Mouse (Mus musculus) C2C12 (cell line): ENCODE results near the gene Gm17409. TPM values are rescaled to one million over a fixed set of nuclear protein-coding genes. Genes with fewer than 3 reads are reported as not detected.

Source experiments
- H3K27me3 ChIP-seq: one replicate; pipeline ENCODE4 v1.6.1; 2011; ENCODE audit not compliant: control insufficient read depth, insufficient read depth, insufficient read length
- H3K36me3 ChIP-seq: one replicate; pipeline ENCODE4 v1.6.1; 2011; ENCODE audit not compliant: control insufficient read depth, insufficient read depth
- H3K4me3 ChIP-seq: one replicate; pipeline ENCODE4 v1.5.1; 2011; ENCODE audit warnings: mild to moderate bottlenecking, control low read depth; ENCODE audit not compliant: poor library complexity, insufficient read depth, severe bottlenecking
- H3K79me2 ChIP-seq: one replicate; pipeline ENCODE4 v1.6.1; 2011; ENCODE audit not compliant: control insufficient read depth, insufficient read depth
- H3K79me3 ChIP-seq: one replicate; pipeline ENCODE4 v1.6.1; 2011; ENCODE audit warnings: low read depth, control low read depth
- H3ac ChIP-seq: one replicate; pipeline ENCODE3; 2011; ENCODE audit warnings: low read depth; ENCODE audit not compliant: control insufficient read depth, insufficient read length
- CEBPB ChIP-seq: IDR thresholded peaks from one replicate; pipeline ENCODE4 v1.6.1; 2011; ENCODE audit warnings: low read depth, mild to moderate bottlenecking, control low read depth, moderate library complexity
- CTCF ChIP-seq: IDR thresholded peaks from one replicate; pipeline ENCODE4 v1.5.1; 2011; ENCODE audit not compliant: control insufficient read depth, insufficient read depth, insufficient read length
- FOSL1 ChIP-seq: IDR thresholded peaks from one replicate; pipeline ENCODE4 v1.8.0; 2011; ENCODE audit warnings: mild to moderate bottlenecking, low read length; ENCODE audit not compliant: poor library complexity, insufficient read depth, severe bottlenecking
- MAX ChIP-seq: IDR thresholded peaks from one replicate; pipeline ENCODE4 v1.6.1; 2011; ENCODE audit warnings: mild to moderate bottlenecking, control low read depth
- MYOD1 ChIP-seq: IDR thresholded peaks from one replicate; pipeline ENCODE4 v1.6.1; 2011; ENCODE audit warnings: low read depth; ENCODE audit not compliant: control insufficient read depth, insufficient read length
- MYOG ChIP-seq: IDR thresholded peaks from one replicate; pipeline ENCODE4 v1.6.1; 2011; ENCODE audit not compliant: control insufficient read depth, insufficient read length; ENCODE audit errors: extremely low read depth
- USF1 ChIP-seq: IDR thresholded peaks from one replicate; pipeline ENCODE4 v1.6.1; 2011; ENCODE audit warnings: low read depth, mild to moderate bottlenecking, control low read depth, moderate library complexity
- polyA plus RNA-seq: library from polyadenylated mRNA; unstranded; fragments of >200 nt; fragmentation: generic; extraction: Trizol; gene quantifications from one replicate; pipeline ENCODE4 v1.2.1, GENCODE M21; 2012; ENCODE audit warnings: missing spikeins

The Gm17409 gene
- polyA plus RNA-seq, 1 experiment = 0.06 TPM

DNA sequence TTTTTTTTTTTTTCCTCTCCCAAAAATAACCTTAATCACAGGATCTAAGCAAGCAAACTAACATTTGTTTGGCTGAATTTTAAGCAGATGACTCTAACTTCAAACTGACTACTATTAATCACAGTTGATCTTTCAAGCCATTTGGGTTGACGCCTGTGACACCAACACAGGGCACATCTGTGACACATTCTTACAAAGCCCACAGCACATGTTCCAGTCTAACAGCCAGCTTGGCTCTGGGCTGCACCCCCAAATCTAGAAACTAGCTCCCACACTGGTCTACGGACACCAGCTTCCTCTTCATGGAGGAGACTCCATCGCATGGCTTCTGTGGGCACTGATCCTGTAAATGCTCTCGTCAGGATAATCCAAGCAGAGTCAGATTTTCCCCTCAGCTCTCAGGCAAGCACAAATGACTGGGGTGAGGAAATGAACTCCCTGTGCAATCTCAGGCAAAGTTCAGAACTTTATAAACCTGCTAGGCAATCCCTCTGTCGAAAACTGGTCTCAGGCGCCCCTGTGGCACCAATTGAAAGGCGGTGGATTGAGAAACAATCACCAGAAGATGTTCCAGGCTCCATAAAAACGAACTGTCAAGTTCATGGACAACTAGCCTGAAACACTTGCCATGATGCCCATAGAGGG, 13.0 kb upstream of the Gm17409 start:
- TF ChIP-seq MYOD1 (no peak), CEBPB (no peak), FOSL1 (no peak), CTCF (no peak), USF1 (no peak), MYOG (no peak), MAX (no peak)
- no peaks in the 10 kb centered on the region for H3K27me3 ChIP-seq
- H3K36me3 ChIP-seq = peaks cover 78% of the 10 kb centered on the region
- no peak overlapping the region for H3ac ChIP-seq
- H3K79me2 ChIP-seq = peaks cover 9% of the 10 kb centered on the region
- no peak overlapping the region for H3K4me3 ChIP-seq
- H3K79me3 ChIP-seq = peaks cover 3% of the 10 kb centered on the region

DNA sequence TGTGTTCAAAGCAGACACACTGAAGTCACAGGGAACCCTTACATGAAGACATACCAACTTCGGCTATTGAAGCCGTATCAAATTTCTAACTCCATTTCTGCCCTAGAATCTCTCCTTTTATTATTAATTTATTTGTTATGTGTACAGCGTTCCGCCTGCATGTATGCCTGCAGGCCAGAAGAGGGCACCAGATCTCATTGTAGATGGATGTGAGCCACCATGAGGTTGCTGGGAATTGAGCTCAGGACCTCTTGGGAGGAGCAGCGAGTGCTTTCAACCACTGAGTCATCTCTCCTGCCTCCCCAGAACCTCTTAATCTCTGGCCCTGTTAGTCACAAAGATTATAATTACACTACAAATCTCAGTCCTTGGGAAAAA, 12.4 kb upstream of the Gm17409 start:
- Histone ChIP-seq H3K79me3 (peaks cover 3% of the 10 kb centered on the region), H3K27me3 (no peaks in the 10 kb centered on the region), H3K79me2 (peaks cover 6% of the 10 kb centered on the region), H3ac (no peak overlapping the region), H3K36me3 (peaks cover 80% of the 10 kb centered on the region), H3K4me3 (no peak overlapping the region)
- TF ChIP-seq CTCF (no peak), MYOD1 (no peak), MAX (no peak), USF1 (no peak), CEBPB (no peak), FOSL1 (no peak), MYOG (no peak)

DNA sequence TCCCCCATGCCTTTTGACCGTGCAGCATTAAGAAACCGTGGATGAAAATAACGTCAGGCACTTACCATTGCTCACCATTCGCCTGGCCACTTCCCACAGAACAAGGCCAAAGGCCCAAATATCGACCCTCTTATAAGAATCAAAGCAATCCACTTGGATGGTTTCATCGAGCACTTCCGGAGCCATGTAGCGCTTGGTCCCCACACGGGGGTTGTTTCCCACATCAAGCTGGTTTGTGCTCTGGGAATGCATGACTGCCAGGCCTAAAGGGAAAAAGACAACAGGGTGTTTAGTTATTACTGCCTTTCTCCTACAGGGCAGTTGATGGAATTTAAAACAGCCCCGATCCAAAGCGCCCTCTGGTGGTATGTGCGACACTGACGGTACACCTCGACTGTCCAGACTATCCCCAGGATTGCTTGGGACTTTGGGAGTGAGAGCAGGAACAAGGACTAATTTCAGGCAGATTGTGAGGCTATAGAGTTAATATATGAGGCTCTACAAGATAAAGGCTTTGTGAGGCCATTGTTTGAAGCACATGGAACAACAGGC, 11.0 kb upstream of the Gm17409 start:
- Histone ChIP-seq H3K36me3 (peaks cover 87% of the 10 kb centered on the region), H3K79me3 (peaks cover 3% of the 10 kb centered on the region), H3K4me3 (no peak overlapping the region), H3ac (no peak overlapping the region), H3K79me2 (no peaks in the 10 kb centered on the region), H3K27me3 (no peaks in the 10 kb centered on the region)
- TF ChIP-seq MYOG (no peak), USF1 (no peak), MAX (no peak), CEBPB (no peak)

DNA sequence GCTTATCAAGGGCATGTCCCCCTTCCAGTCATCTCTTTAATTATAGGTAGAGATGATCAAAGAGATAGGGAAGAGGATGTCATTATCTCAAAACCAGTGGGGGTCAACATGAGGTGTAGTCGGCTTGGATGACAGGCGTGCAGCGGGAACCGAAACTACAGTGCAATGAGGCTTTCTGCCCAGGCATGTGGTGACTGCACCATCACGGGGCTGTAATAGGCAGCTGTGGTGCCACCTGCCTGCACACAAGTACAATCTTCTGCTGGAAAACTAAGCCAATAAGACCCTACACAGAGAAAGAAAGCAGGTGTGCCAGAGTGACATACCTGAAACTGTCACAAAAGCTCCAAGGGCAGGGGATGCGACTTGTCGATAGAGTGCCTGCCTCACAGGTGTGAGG, 374 bp downstream of the Gm17409 start:
- no peak overlapping the region for H3K4me3 ChIP-seq
- H3K36me3 ChIP-seq = peaks cover 90% of the 10 kb centered on the region
- TF ChIP-seq CTCF (no peak), MAX (no peak), USF1 (no peak), MYOG (no peak), CEBPB (no peak), MYOD1 (no peak), FOSL1 (no peak)
- no peak overlapping the region for H3ac ChIP-seq
- H3K27me3 ChIP-seq = no peaks in the 10 kb centered on the region
- H3K79me3 ChIP-seq = peaks cover 1% of the 10 kb centered on the region
- peaks cover 9% of the 10 kb centered on the region for H3K79me2 ChIP-seq

DNA sequence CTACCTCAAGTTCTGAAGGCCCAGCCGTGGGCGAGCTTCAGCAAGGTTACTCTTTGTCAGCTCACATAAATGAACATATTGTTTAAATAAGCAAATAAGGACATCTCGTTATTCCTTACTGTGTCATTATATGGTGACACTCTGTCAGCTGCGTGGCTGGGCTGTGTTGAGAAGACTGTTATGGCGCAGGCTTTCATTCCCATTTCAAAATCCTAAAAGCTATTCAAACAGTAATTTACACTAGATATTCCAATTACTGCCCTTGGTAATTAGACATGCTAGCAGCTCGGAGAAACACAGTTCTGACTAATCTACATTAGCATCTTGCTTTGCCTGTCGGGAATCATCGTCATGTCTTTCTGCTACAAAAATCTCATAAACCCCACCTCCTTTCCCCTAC, 5.7 kb downstream of the Gm17409 start:
- H3K36me3 ChIP-seq = peaks cover 72% of the 10 kb centered on the region
- H3K27me3 ChIP-seq = no peaks in the 10 kb centered on the region
- peaks cover 35% of the 10 kb centered on the region for H3K79me2 ChIP-seq
- TF ChIP-seq FOSL1 (no peak), MAX (no peak), CEBPB (no peak)
- peaks cover 13% of the 10 kb centered on the region for H3K79me3 ChIP-seq
- no peak overlapping the region for H3ac ChIP-seq
- H3K4me3 ChIP-seq = no peak overlapping the region

DNA sequence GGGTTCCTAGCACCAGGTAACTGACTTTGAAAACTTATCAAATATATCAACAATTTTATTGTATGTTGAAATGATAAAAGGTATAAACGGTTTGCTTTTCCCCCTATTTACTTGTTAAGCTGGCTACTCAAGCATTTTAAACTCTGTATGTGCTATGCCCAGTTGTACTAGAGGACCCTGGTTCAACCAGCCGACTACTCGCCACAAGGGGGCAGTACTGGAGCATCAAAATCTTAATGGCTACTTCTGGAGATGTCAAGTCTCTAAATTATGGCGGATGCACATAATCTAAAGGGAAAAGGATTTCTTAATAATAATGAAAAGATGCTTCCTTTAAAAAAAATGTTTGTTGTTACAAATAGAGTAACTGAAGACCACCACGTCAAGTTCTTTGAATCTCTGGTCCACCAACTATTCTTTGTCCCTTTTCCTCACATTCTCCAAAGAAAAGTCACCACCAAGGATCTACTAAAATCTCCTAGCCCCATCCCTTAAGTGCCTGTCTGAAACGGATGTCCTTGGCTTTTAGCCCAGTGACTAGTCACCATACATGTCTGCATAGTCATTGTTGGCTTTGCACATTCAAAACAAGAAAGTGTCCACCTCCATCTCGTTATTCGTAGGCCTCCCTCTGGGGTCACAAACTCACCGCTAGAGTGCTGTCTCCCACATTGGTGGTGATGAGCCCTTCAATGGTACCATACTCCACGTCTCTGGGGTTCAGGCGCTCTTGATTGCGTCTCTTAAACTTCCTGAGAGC, 7.2 kb downstream of the Gm17409 start:
- Histone ChIP-seq H3K79me2 (peaks cover 42% of the 10 kb centered on the region), H3K36me3 (peaks cover 61% of the 10 kb centered on the region), H3K4me3 (no peak overlapping the region), H3K27me3 (no peaks in the 10 kb centered on the region), H3ac (no peak overlapping the region), H3K79me3 (peaks cover 21% of the 10 kb centered on the region)
- TF ChIP-seq MYOD1 (no peak), CTCF (peak; percentile 23), FOSL1 (no peak)
